Mouse (Mus musculus) v-Abl transformed pro-B cells (cell line): Measurements from ENCODE around the gene Ppil4.
"Not testable (repeated sequence)": the region's sequence is repeated elsewhere in the genome, so short reads cannot be mapped to it uniquely, and the experiment has no call there.

ENCODE experiments used
- in situ Hi-C, 2 experiments: fragments of 400-800 bp; cut with MboI; formaldehyde crosslinking; loops; one replicate each; pipeline ENCODE4 v1.15.1; 2025; ENCODE audit not compliant: unreplicated experiment in 2 of 2

The Ppil4 gene

DNA sequence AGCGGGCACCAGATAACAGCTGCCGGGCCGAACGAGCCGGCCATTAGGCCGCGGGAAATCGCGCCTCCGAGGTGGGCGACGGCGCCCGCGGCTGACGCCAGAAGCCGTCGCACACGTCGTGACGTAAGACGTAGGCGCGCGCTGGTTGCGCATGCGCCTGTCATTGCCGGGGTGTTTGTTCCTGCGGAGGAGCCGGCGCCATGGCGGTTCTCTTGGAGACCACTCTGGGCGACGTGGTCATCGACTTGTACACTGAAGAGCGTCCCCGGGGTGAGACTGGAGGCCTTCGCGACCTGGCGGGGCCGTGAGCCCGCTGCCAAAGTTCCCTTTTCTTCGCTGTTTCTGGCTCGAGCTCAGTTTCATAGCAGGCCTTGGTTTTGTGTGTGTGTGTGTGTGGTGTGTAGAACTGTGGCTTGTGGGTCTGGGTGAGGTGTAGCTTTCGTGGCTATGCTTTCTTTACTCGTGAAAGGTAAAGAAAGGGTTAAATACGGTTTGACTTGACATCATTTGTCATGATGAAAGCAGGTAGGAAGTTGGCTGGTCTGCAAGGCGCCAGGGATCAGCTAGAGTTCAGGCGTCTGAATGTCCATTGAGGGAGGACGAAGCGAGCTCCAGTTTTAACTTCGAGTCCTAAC lies at the start of gene Ppil4, which contains the start of gene Ginm1:
Gene Ppil4 (plus strand): TSS at position 141 of the 635 bp plus-strand sequence.
Gene Ginm1 (minus strand): TSS at position 74 of the 635 bp plus-strand sequence.
- in situ Hi-C loops: loop anchor here (10.0 to 25.0 kb wide), 4 partner anchors 338 to 1981 kb away; partner anchors contain the start of genes Fbxo5 (in 2 of the 2) and Mtrf1l (in 2 of the 2)

GRCm38 (mm10) chr10:7745528-7745927 lies 47.2 kb upstream of the Ppil4 start:
- in situ Hi-C loops: not testable (repeated sequence)

DNA sequence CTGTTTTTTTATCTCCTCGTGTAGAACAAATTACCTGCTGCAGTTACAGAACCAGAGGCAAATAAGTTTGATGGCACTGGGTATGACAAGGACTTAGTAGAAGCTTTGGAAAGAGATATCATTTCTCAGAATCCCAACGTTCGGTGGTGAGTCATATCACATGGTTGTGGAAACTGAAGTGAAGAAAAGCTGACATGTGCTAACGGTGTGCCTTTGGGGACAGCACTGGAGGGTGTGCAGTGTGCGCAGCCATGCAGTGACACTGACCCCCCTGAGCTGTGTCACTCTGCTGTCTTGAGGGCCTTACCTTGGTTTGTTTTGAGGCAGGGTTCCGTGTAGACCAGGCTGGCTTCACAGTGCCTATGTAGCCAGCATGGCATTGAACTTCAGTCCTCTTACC lies 43.9 kb upstream of the Ppil4 start:
- in situ Hi-C loops: no loop called here

- in situ Hi-C loops: no loop called here
These were observed 35.1 kb upstream of the Ppil4 start for GRCm38 (mm10) chr10:7757544-7757943.

DNA sequence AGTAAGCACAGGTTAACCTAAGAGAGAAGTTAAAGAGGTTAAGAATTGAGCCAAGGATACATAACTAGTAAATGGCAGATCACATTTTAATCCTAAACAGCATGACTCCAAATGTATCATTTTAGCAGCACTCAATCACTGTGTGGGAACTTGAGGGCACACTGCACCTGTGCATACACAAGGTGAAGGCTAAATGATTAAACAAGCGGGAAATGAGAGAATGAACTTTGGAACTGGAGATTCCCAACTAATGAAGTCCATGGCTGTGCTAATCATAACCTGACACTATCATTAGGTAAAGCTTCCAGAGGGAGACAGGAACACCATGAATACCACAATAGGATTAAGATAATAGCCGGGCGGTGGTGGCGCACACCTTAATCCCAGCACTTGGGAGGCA lies 20.3 kb upstream of the Ppil4 start:
- in situ Hi-C loops: no loop called here

- in situ Hi-C loops: no loop called here
These were observed 19.9 kb upstream of the Ppil4 start for GRCm38 (mm10) chr10:7772769-7773168.

GRCm38 (mm10) chr10:7775421-7775820 lies 17.3 kb upstream of the Ppil4 start:
- in situ Hi-C loops: loop anchor here (25.0 kb wide), 2 partner anchors 1738 to 1963 kb away; partner anchors contain the start of genes Fbxo5 (in 2 of the 2) and Mtrf1l (in 2 of the 2)

- in situ Hi-C loops: loop anchor here (25.0 kb wide), 2 partner anchors 1741 to 1966 kb away; partner anchors contain the start of genes Fbxo5 (in 2 of the 2) and Mtrf1l (in 2 of the 2)
These were observed 14.3 kb upstream of the Ppil4 start for GRCm38 (mm10) chr10:7778361-7778760.

DNA sequence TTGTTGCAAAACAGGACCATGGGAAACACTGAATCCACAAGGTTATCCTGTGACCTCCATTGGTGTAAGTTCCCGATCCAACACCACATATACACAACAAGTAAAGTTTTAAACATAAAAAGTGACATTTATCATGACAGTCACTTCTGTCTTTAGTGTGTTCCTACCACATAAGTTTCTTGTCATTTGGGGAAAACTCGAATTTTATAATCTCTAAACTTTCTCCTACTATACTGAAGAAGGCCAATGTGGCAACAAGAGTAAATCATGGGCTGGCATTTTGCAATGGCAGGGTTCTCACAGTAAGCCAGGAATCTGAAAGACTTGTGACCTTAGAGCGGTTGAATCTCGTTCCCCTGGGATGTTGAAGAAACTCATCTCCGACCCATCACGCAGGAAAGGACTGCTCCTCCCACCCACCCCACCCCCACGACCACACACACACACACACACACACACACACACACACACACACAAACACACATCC lies 12.9 kb upstream of the Ppil4 start:
- in situ Hi-C loops: loop anchor here (10.0 to 25.0 kb wide), 3 partner anchors 445 to 1967 kb away; partner anchors contain the start of genes Fbxo5 (in 2 of the 2) and Mtrf1l (in 2 of the 2)

DNA sequence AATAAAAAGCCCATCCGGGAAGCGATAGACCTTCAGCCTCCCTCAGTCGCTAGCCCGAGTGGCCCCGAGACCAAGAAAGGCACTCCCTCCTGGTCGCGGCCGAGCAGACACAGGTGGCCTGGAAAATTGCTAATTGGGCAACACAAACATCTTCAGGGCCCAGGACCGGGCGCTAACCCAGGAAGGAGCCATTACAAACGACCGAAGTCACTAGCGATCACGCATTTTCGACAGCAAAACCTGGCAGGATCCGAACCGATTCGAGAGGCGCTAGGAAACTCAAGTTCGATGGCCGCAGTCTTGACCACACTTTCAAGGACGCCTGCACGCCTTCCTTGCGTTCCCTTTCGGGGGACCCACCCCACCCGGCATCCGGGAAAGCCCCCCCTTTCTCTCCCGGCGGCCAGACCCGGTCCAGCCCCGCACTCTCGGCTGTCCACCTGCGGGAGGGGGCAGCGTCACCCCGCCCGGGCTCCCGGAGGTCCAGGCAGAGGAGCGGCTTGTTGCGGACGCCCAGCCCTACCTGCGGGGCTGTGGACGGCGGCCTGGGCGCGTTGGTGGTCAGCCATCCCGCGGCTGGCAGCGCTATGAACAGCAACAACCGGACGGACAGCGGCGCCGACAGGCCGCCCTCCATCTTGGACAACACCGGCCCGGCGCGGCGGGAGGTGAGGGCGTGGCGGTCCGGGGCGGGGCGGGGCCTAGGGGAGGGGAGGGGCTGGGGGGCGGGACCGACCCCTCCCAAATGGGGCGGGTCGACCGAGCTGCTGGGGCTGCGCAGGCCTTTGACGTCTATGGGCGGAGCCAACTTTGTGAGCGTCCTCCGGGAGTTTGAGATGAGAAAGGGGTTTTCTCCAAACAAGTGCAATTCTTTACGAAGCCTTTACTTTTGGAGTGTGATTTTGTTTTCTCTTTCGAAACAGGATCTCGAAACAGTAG lies 12.2 kb upstream of the Ppil4 start:
- in situ Hi-C loops: loop anchor here (10.0 to 25.0 kb wide), 3 partner anchors 446 to 1968 kb away; partner anchors contain the start of genes Fbxo5 (in 2 of the 2) and Mtrf1l (in 2 of the 2)

- in situ Hi-C loops: loop anchor here (10.0 to 25.0 kb wide), 3 partner anchors 446 to 1969 kb away; partner anchors contain the start of genes Fbxo5 (in 2 of the 2) and Mtrf1l (in 2 of the 2)
These were observed 11.5 kb upstream of the Ppil4 start for GRCm38 (mm10) chr10:7781214-7781613.

DNA sequence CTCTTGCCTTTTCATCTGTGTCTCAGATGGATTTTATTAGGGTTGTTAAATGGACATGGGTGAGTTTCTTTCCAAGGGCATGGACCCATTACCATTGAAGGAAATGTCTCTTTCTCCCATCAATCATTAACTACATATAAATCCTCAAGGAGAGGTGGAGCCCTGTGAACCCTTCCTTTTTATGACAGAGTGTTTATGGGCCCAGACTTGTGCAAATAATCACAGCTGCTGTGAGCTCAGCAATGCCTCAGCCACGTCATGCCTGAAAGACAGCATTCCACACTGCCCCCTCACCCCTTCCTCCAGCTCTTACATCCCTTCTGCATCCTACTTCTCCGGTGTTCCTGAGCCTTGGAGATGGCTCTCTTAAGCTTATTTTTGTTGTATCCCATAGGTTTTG lies 5.4 kb upstream of the Ppil4 start:
- in situ Hi-C loops: loop anchor here (10.0 to 25.0 kb wide), 3 partner anchors 453 to 1975 kb away; partner anchors contain the start of genes Fbxo5 (in 2 of the 2) and Mtrf1l (in 2 of the 2)

GRCm38 (mm10) chr10:7792254-7792750 lies 389 bp upstream of the Ppil4 start:
- in situ Hi-C loops: loop anchor here (10.0 to 25.0 kb wide), 4 partner anchors 338 to 1980 kb away; partner anchors contain the start of genes Fbxo5 (in 2 of the 2) and Mtrf1l (in 2 of the 2)

- in situ Hi-C loops: no loop called here
These were observed 8.6 kb downstream of the Ppil4 start for GRCm38 (mm10) chr10:7801258-7801657.

DNA sequence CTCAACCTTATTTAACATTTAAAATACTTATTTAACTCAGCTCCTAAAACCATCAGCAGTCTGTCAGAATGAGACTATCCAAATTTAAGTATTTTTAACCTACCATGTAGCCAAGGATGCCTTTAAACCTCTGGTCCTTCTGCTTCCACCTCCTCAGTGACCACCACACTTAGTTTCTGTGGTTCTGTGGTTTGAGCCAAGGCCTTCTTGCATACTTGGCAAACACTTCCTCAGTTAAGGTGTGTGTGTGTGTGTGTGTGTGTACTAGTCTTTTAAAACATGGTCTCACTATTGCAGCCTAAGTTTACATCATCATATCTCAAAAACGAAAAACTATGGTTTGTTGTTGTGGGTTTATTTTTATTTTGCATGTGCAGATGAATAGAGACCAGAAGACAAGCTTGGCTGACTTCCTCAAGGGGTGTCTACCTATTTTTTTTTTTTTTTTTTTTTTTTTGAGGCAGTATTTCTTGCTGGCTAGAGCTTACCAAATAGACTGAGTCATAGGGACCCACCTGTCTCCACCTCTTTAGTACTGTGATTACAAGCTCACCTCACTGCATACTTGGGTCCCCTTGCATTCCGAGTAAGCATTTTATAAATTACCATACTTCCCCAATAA lies 9.9 kb downstream of the Ppil4 start:
- in situ Hi-C loops: no loop called here

- in situ Hi-C loops: loop anchor here (5.0 to 10.0 kb wide), 5 partner anchors 65 to 432 kb away; no protein-coding TSS in a partner anchor
These were observed 17.2 kb downstream of the Ppil4 start for GRCm38 (mm10) chr10:7809937-7810336.

GRCm38 (mm10) chr10:7816476-7816875 lies 23.8 kb downstream of the Ppil4 start:
- in situ Hi-C loops: loop anchor here in 1 of 2 experiments (10.0 kb wide), 1 partner anchor 58 kb away; no protein-coding TSS in a partner anchor

DNA sequence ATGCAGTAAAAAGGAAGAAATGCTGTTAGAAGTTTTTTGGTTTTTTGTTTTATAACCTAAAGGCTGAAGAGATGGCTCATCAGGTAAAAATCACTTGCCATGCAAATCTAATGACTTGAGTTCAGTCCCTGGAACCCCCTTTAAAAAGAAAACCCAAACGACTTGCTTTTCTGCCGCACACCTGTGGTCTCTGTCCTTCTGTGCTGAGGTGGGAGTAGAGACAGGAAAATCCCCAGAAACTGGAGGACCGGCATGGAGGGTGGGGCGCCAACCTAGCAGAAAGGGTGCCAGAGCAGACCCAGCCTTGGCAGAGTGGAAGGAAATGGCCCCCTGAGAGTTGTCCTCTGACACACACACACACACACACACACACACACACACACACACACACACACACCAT lies 26.0 kb downstream of the Ppil4 start:
- in situ Hi-C loops: loop anchor here in 1 of 2 experiments (10.0 kb wide), 1 partner anchor 56 kb away; no protein-coding TSS in a partner anchor

GRCm38 (mm10) chr10:7819156-7819555 lies 26.5 kb downstream of the Ppil4 start:
- in situ Hi-C loops: loop anchor here in 1 of 2 experiments (10.0 kb wide), 1 partner anchor 56 kb away; no protein-coding TSS in a partner anchor
